Mouse (Mus musculus): ENCODE measurements around the gene Gpn2. TPM values are rescaled to one million over a fixed set of nuclear protein-coding genes. Genes with fewer than 3 reads are reported as not detected.

Gpn2 gene
- 11.2 and 12.2 TPM in 2 replicates for polyA plus RNA-seq (2016; fragmentation: Nextera tagmentation; extraction: Ambion mirVana)

DNA sequence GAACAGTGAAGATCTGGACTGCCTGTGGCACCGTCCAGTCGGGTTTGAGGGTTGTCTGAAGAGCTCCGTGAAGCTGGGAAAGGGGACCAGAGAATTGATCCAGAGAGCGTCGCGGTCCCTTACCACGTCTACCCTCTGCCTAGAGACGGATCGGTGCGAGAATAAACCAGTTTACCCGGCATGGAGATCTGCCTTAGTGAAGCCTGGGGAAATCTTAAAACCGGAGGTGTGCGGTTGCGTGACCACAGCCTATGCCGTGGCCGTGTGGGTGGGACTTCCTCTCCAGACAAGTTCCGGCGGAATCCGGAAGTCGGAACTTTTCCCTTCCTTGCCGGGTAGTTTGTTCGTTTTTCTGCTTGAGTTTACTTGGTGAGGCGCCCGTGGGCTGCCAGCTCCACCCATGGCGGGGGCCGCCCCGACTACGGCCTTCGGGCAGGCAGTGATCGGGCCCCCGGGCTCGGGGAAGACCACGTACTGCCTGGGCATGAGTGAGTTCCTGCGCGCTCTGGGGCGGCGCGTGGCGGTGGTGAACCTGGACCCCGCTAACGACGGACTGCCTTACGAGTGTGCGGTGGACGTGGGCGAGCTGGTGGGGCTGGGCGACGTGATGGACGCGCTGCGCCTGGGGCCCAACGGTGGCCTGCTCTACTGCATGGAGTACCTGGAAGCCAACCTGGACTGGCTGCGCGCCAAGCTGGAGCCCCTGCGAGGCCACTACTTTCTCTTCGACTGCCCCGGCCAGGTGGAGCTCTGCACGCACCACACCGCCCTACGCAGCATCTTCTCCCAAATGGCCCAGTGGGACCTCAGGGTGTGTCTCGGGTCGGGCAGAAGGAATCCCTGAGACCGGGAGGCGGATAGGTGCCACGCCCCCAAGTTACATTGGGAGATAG lies at the start of gene Gpn2:
Gpn2 (plus strand) TSS at position 304 of the 893 bp plus-strand sequence.
- Histone ChIP-seq H3K27me3 (replicated peaks) (no peaks in the 10 kb centered on the region), H3K9me3 (replicated peaks) (no peaks in the 10 kb centered on the region), H3K27ac (ENCODE audit: poor library complexity, severe bottlenecking) (peak within 1 kb of the TSS; percentile 72), H3K4me3 (peak within 1 kb of the TSS; percentile 98), H3K36me3 (peaks cover 68% of the 10 kb centered on the region), H3K9ac (peak within 1 kb of the TSS; percentile 90), H3K4me1 (replicated peaks) (peaks cover 15% of the 10 kb centered on the region), H3K4me2 (peak within 1 kb of the TSS; percentile 100)
- peak; percentile 84 for ATAC-seq (ENCODE audit: insufficient number of reproducible peaks, low FRiP score)
- under 1% methylated on average over 65 of the region's 65 CpGs for WGBS

DNA sequence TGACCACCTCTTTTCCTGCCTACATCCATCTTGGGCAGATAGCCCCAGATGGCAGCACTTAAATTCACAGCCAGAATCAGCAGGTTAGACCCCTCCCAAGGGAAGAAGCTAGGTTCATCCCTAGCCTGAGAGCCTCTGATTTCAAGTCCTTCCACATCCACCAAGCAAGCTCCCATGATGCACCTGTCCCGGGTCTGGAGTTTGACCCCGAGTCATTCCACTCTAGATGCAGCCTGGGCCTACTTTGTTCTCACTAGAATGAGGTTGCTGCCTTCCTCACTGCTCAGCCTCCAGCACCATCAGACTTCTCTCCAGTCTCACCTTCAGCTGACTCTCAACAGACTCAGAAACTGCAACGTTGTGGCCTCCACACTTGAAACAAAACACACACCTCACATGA lies 48.1 kb upstream of the Gpn2 start:
- ATAC-seq (ENCODE audit: insufficient number of reproducible peaks, low FRiP score) = no peak
- Histone ChIP-seq H3K27me3 (replicated peaks) (no peaks in the 10 kb centered on the region), H3K4me1 (replicated peaks) (no peaks in the 10 kb centered on the region), H3K9ac (no peak overlapping the region), H3K27ac (ENCODE audit: poor library complexity, severe bottlenecking) (no peak overlapping the region), H3K4me2 (no peak overlapping the region), H3K9me3 (replicated peaks) (no peaks in the 10 kb centered on the region), H3K4me3 (no peak overlapping the region), H3K36me3 (peaks cover 99% of the 10 kb centered on the region)
- 80% methylated on average over 3 of the region's 3 CpGs for WGBS

DNA sequence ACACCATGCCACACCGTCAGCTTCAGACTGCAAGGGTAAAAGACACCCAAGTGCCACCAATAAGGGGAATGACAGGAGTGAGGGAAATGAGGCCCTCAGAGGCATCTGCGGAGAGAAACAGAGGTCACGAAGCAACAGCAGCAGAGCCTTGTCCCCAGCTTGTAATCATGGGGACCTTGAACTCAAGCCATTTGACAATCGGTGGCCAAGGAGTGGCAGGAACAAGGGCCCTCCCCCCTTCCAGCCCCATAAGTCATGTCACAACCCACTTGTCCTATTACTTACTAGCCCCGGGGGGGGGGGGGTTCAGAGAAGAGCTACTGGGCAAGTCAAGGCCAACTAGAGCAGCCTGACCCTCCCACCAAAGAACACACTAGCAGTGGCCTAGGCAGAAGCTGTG lies 47.5 kb upstream of the Gpn2 start:
- Histone ChIP-seq H3K9me3 (replicated peaks) (no peaks in the 10 kb centered on the region), H3K4me3 (no peak overlapping the region), H3K4me2 (no peak overlapping the region), H3K9ac (no peak overlapping the region), H3K4me1 (replicated peaks) (no peaks in the 10 kb centered on the region), H3K27me3 (replicated peaks) (no peaks in the 10 kb centered on the region), H3K27ac (ENCODE audit: poor library complexity, severe bottlenecking) (no peak overlapping the region), H3K36me3 (peaks cover 99% of the 10 kb centered on the region)
- WGBS = 88% methylated on average over 5 of the region's 5 CpGs
- ATAC-seq (ENCODE audit: insufficient number of reproducible peaks, low FRiP score) = no peak

- under 1% methylated on average over 76 of the region's 77 CpGs for WGBS
- H3K27ac ChIP-seq (ENCODE audit: poor library complexity, severe bottlenecking) = peak within 1 kb of the TSS; percentile 50; the same call in 1 of the 2 replicates
- peak within 1 kb of the TSS; percentile 91 for H3K4me2 ChIP-seq
- H3K27me3 ChIP-seq (replicated peaks) = no peaks in the 10 kb centered on the region
- peak; percentile 96 for ATAC-seq (ENCODE audit: insufficient number of reproducible peaks, low FRiP score)
- H3K36me3 ChIP-seq = peaks cover 29% of the 10 kb centered on the region
- H3K9ac ChIP-seq = peak within 1 kb of the TSS; percentile 93
- peak within 1 kb of the TSS; percentile 93 for H3K4me3 ChIP-seq
- H3K9me3 ChIP-seq (replicated peaks) = peaks cover 4% of the 10 kb centered on the region; the same call in 1 of the 2 replicates
- H3K4me1 ChIP-seq (replicated peaks) = peaks cover 18% of the 10 kb centered on the region
These were observed 38.6 kb upstream of the Gpn2 start, which contains the start of gene Nudc for GRCm38 (mm10) chr4:133545272-133546231. TSS of gene Nudc (minus strand) at chr4:133545996.

- H3K27me3 ChIP-seq (replicated peaks) = peaks cover 6% of the 10 kb centered on the region; the same call in 1 of the 2 replicates
- no peak for ATAC-seq (ENCODE audit: insufficient number of reproducible peaks, low FRiP score)
- no peak overlapping the region for H3K27ac ChIP-seq (ENCODE audit: poor library complexity, severe bottlenecking)
- H3K36me3 ChIP-seq = peaks cover 9% of the 10 kb centered on the region
- no peak overlapping the region for H3K4me2 ChIP-seq
- peaks cover 4% of the 10 kb centered on the region; the same call in 1 of the 2 replicates for H3K9me3 ChIP-seq (replicated peaks)
- no peak overlapping the region for H3K4me3 ChIP-seq
- 90% methylated on average over 1 of the region's 1 CpGs for WGBS
- no peak overlapping the region for H3K9ac ChIP-seq
- peaks cover 22% of the 10 kb centered on the region for H3K4me1 ChIP-seq (replicated peaks)
These were observed 32.1 kb upstream of the Gpn2 start for GRCm38 (mm10) chr4:133552029-133552428.

GRCm38 (mm10) chr4:133552768-133553447 lies 31.3 kb upstream of the Gpn2 start, which contains the start of gene Nr0b2:
TSS of gene Nr0b2 (plus strand) at chr4:133553376.
- peak within 1 kb of the TSS; percentile 43 for H3K4me3 ChIP-seq
- H3K4me1 ChIP-seq (replicated peaks) = peaks cover 22% of the 10 kb centered on the region
- H3K27ac ChIP-seq (ENCODE audit: poor library complexity, severe bottlenecking) = peak within 1 kb of the TSS; percentile 83
- H3K9ac ChIP-seq = peak within 1 kb of the TSS; percentile 52
- ATAC-seq (ENCODE audit: insufficient number of reproducible peaks, low FRiP score) = peak; percentile 51; the same call in 1 of the 2 replicates
- peaks cover 6% of the 10 kb centered on the region; the same call in 1 of the 2 replicates for H3K27me3 ChIP-seq (replicated peaks)
- H3K4me2 ChIP-seq = peak within 1 kb of the TSS; percentile 76
- peaks cover 9% of the 10 kb centered on the region for H3K36me3 ChIP-seq
- peaks cover 4% of the 10 kb centered on the region; the same call in 1 of the 2 replicates for H3K9me3 ChIP-seq (replicated peaks)
- WGBS = 46% methylated on average over 10 of the region's 10 CpGs

GRCm38 (mm10) chr4:133553448-133554330 lies 30.5 kb upstream of the Gpn2 start:
- Histone ChIP-seq H3K4me3 (peak overlapping the region; percentile 43), H3K27ac (ENCODE audit: poor library complexity, severe bottlenecking) (peak overlapping the region; percentile 83), H3K9ac (peak overlapping the region; percentile 52), H3K27me3 (replicated peaks) (peaks cover 6% of the 10 kb centered on the region; the same call in 1 of the 2 replicates), H3K9me3 (replicated peaks) (no peaks in the 10 kb centered on the region), H3K36me3 (peaks cover 9% of the 10 kb centered on the region), H3K4me1 (replicated peaks) (peaks cover 22% of the 10 kb centered on the region), H3K4me2 (peak overlapping the region; percentile 76)
- 58% methylated on average over 19 of the region's 19 CpGs for WGBS
- ATAC-seq (ENCODE audit: insufficient number of reproducible peaks, low FRiP score) = no peak; the same call in none of the 2 replicates

DNA sequence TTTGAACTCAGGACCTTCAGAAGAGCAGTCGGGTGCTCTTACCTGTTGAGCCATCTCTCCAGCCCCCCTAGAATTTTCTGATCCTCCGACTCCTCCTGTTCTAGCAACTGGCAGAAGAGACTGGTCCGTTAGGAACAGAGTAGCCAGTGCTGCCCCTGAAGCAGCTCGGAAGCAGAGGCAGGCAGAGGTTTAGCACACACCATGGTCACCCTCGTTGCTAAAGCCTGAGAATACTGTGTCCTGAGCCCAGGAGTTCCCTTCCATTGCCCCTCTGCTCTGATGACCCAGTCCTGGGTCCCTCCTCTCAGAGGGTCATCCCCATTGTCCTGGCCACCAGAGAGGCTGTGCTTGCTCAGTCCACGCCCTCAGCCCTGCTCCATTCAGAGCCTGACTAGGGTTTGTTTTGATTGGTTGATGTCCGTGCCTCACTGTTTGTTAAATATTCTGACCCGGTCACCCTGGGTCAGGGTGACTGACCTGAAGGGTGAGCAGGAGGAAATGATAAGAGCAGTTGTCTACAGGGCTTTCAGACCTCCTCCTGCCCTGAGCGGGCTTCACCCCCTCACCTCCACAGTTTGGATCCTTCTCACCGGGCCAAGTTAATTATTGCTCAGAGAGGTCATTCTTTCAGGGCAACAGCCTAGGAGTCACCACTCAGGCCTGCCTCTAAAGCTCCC lies 27.0 kb upstream of the Gpn2 start:
- Histone ChIP-seq H3K4me1 (replicated peaks) (peaks cover 22% of the 10 kb centered on the region), H3K9me3 (replicated peaks) (no peaks in the 10 kb centered on the region), H3K27me3 (replicated peaks) (peaks cover 6% of the 10 kb centered on the region; the same call in 1 of the 2 replicates), H3K4me2 (no peak overlapping the region), H3K27ac (ENCODE audit: poor library complexity, severe bottlenecking) (no peak overlapping the region), H3K36me3 (peaks cover 9% of the 10 kb centered on the region), H3K9ac (no peak overlapping the region), H3K4me3 (no peak overlapping the region)
- WGBS = 51% methylated on average over 10 of the region's 10 CpGs
- no peak for ATAC-seq (ENCODE audit: insufficient number of reproducible peaks, low FRiP score)

DNA sequence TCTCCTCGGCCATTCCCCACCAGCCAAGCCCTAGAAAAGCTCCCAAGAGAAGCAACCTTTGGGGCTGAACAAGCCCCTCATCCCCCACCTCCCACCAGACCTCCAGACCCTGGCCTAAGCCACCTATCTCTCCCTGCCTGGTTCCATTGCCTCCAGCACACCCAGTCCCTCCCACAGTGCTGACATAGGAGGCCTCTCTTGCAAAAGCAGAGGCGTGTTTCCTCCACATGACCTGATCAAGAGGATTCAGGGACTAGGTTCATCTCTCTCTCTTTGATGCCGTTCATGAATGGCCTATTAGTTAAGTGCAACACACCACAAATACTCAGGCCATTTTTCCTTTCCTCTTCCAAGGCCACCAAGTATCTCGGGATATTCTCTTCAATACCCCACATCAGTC lies 24.3 kb upstream of the Gpn2 start:
- ATAC-seq (ENCODE audit: insufficient number of reproducible peaks, low FRiP score) = no peak
- Histone ChIP-seq H3K9ac (no peak overlapping the region), H3K27ac (ENCODE audit: poor library complexity, severe bottlenecking) (no peak overlapping the region), H3K4me1 (replicated peaks) (no peaks in the 10 kb centered on the region), H3K36me3 (peaks cover 9% of the 10 kb centered on the region), H3K4me3 (no peak overlapping the region), H3K27me3 (replicated peaks) (peaks cover 6% of the 10 kb centered on the region; the same call in 1 of the 2 replicates), H3K4me2 (no peak overlapping the region), H3K9me3 (replicated peaks) (peaks cover 5% of the 10 kb centered on the region; the same call in 1 of the 2 replicates)
- 72% methylated on average over 4 of the region's 4 CpGs for WGBS

Data from heart, embryonic 12.5 days (tissue).